Mouse (Mus musculus) heart, embryonic 10.5 days (tissue): Measurements from ENCODE around the gene Zfp93. TPM values are rescaled to one million over a fixed set of nuclear protein-coding genes. Genes with fewer than 3 reads are reported as not detected.
A peak's percentile ranks its signal among the peaks of the same experiment; 100 is the strongest.

Experiments
- DNase-seq: peaks from one replicate; pipeline ENCODE4 v3.0.0-alpha.2; 2017; ENCODE audit warnings: low spot score
- H3K27ac ChIP-seq: fragments of 300-500 bp; sonication (generic); 2 replicates; pipeline ENCODE4 v1.5.1; 2016; ENCODE audit warnings: mild to moderate bottlenecking
- H3K27me3 ChIP-seq: fragments of 300-500 bp; sonication (generic); 2 replicates; pipeline ENCODE4 v1.6.1; 2016; ENCODE audit warnings: mild to moderate bottlenecking; ENCODE audit not compliant: poor library complexity, insufficient read depth, severe bottlenecking
- H3K36me3 ChIP-seq: fragments of 300-500 bp; sonication (generic); 2 replicates; pipeline ENCODE4 v1.6.1; 2016; ENCODE audit warnings: mild to moderate bottlenecking, moderate library complexity
- H3K4me1 ChIP-seq: fragments of 300-500 bp; sonication (generic); 2 replicates; pipeline ENCODE4 v1.6.1; 2016; ENCODE audit warnings: mild to moderate bottlenecking
- H3K4me3 ChIP-seq: fragments of 300-500 bp; sonication (generic); 2 replicates; pipeline ENCODE4 v1.5.1; 2016; ENCODE audit warnings: mild to moderate bottlenecking, moderate library complexity
- H3K9me3 ChIP-seq: fragments of 300-500 bp; sonication (generic); 2 replicates; pipeline ENCODE4 v1.6.1; 2016; ENCODE audit warnings: mild to moderate bottlenecking, moderate library complexity
- WGBS: fragments of 180-500 bp; shearing (Covaris S2); methylation state at CpG from one replicate; pipeline ENCODE4 v1.1.7; 2016; 5-methylcytosine and 5-hydroxymethylcytosine counted together
- polyA plus RNA-seq: library from polyadenylated mRNA; unstranded; fragments of >200 nt; fragmentation: Nextera tagmentation; extraction: Ambion mirVana; gene quantifications from 2 replicates; pipeline ENCODE4 v1.2.1, GENCODE M21; 2016

Zfp93 gene
- polyA plus RNA-seq, 1 experiment from 2014 or later = 6.4 TPM

- 88% methylated on average over 6 of the region's 6 CpGs for WGBS
- Histone ChIP-seq H3K4me1 (no peaks in the 10 kb centered on the region), H3K4me3 (peak overlapping the region; percentile 47), H3K36me3 (no peaks in the 10 kb centered on the region), H3K9me3 (no peaks in the 10 kb centered on the region), H3K27me3 (no peaks in the 10 kb centered on the region), H3K27ac (no peak overlapping the region)
- DNase-seq = no peak
Measured at GRCm38 (mm10) chr7:24325197-24325596, 55.0 kb downstream of the Zfp93 start.

- H3K27ac ChIP-seq = 0 out of 2 replicates have a peak overlapping the region, but pooled peaks have one; percentile 32
- no peaks in the 10 kb centered on the region for H3K9me3 ChIP-seq
- DNase-seq = no peak
Measured at GRCm38 (mm10) chr7:24325675-24326128, 55.5 kb downstream of the Zfp93 start.

GRCm38 (mm10) chr7:24326273-24327135 lies 56.3 kb downstream of the Zfp93 start:
- H3K27me3 ChIP-seq = no peaks in the 10 kb centered on the region
- H3K4me1 ChIP-seq = no peaks in the 10 kb centered on the region
- DNase-seq = no peak
- no peaks in the 10 kb centered on the region for H3K36me3 ChIP-seq
- no peak overlapping the region for H3K27ac ChIP-seq
- H3K9me3 ChIP-seq = no peaks in the 10 kb centered on the region
- H3K4me3 ChIP-seq = peak overlapping the region; percentile 47
- WGBS = 47% methylated on average over 20 of the region's 20 CpGs

More at GRCm38 (mm10) chr7:24325675-24326128, 55.5 kb downstream of the Zfp93 start:
- Histone ChIP-seq H3K4me1 (no peaks in the 10 kb centered on the region), H3K4me3 (peak overlapping the region; percentile 47), H3K36me3 (no peaks in the 10 kb centered on the region), H3K27me3 (no peaks in the 10 kb centered on the region)
- 5% methylated on average over 13 of the region's 13 CpGs for WGBS

Other genes with a start within 250 kb of the Zfp93 start
- gene Vmn1r183, start 217.2 kb upstream of the Zfp93 start, polyA plus RNA-seq = not detected in 2 replicates
- 19.3 and 19.8 TPM in 2 replicates for gene Zfp180, start 188.5 kb upstream of the Zfp93 start, polyA plus RNA-seq
- gene Zfp112, start 158.1 kb upstream of the Zfp93 start, polyA plus RNA-seq = 4.6 and 5.0 TPM in 2 replicates
- gene Zfp235, start 136.3 kb upstream of the Zfp93 start, polyA plus RNA-seq = 8.1 and 11.5 TPM in 2 replicates
- gene Zfp114, start 95.4 kb upstream of the Zfp93 start, polyA plus RNA-seq = 4.7 and 5.0 TPM in 2 replicates
- 7.3 and 8.4 TPM in 2 replicates for gene Zfp111, start 59.0 kb upstream of the Zfp93 start, polyA plus RNA-seq
- gene Zfp109, start 32.9 kb upstream of the Zfp93 start, polyA plus RNA-seq = 4.4 and 4.6 TPM in 2 replicates
- gene Zfp108, start 15.6 kb upstream of the Zfp93 start, polyA plus RNA-seq = 1.8 and 2.5 TPM in 2 replicates
- gene Zfp61, start 30.8 kb downstream of the Zfp93 start, polyA plus RNA-seq = 20.7 and 27.2 TPM in 2 replicates
- gene Zfp94, start 46.2 kb downstream of the Zfp93 start, polyA plus RNA-seq = 7.0 and 10.1 TPM in 2 replicates
- not detected in 2 replicates for gene Tescl, start 63.5 kb downstream of the Zfp93 start, polyA plus RNA-seq
- not detected in 2 replicates for gene Lypd5, start 78.8 kb downstream of the Zfp93 start, polyA plus RNA-seq
- 11.7 and 14.2 TPM in 2 replicates for gene Kcnn4, start 99.8 kb downstream of the Zfp93 start, polyA plus RNA-seq
- 25.4 and 27.7 TPM in 2 replicates for gene Smg9, start 129.2 kb downstream of the Zfp93 start, polyA plus RNA-seq
- gene Irgc1, start 181.9 kb downstream of the Zfp93 start, polyA plus RNA-seq = 0.16 TPM in 1 of 2 replicates, not detected in the other
- 4.3 and 7.3 TPM in 2 replicates for gene Plaur, start 192.1 kb downstream of the Zfp93 start, polyA plus RNA-seq
- gene Cadm4, start 211.6 kb downstream of the Zfp93 start, polyA plus RNA-seq = 0.54 and 0.63 TPM in 2 replicates
- 41.9 and 61.3 TPM in 2 replicates for gene Zfp428, start 236.6 kb downstream of the Zfp93 start, polyA plus RNA-seq
- gene AC161166.1, start 242.0 kb downstream of the Zfp93 start, polyA plus RNA-seq = 0.46 and 0.49 TPM in 2 replicates